Mouse (Mus musculus): ENCODE measurements at regions not wholly inside any gene's neighbourhood (a gene's known extent, or its start where the extent isn't known, plus 50 kb on each side); places are given as distances from the start of the nearest gene placed in this dataset.

DNA sequence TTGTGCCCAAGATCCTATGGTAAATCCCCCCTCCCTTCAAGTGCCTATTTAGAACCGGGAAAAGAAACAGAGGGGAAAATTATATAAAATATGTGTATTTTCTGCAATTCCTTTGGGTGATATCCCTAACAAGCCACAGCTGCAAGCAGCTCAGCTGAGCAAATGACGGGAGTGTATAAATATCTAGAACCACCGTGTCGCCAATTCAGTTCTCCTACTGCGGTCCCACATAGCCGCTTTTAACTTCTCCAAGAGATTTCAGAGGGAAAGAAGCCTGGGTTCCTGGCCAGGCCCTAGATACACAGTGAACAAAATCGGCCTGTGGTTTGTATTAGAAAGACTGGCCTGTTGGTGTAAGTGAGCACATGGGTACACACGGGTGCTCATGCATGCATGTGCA, 202.7 kb downstream of the Rpl10-ps3 start:
- no peak for TF ChIP-seq CTCF (IDR thresholded peaks at IDR 0.05; ENCODE audit: borderline replicate concordance, extremely low read depth, insufficient read depth, insufficient read length)
- TF ChIP-seq POLR2A (IDR thresholded peaks at IDR 0.05; ENCODE audit: borderline replicate concordance, extremely low read depth, insufficient read depth, insufficient read length, poor library complexity, severe bottlenecking) = no peak

Measured in brain, embryonic 14.5 days (tissue).